In genomic region chr6:55230048-55230447, GRCm38 (mm10) we compare ENCODE assay signal across 23 mouse cellular contexts. TPM values are rescaled to one million over a fixed set of nuclear protein-coding genes. Genes with fewer than 3 reads are reported as not detected.
"Had no signal": no experiment of that assay in that cellular context is flagged by ENCODE, and none has a peak within 500 bp of the region (broad histone marks: within the 10 kb centered on the region; RNA-seq: fewer than 3 reads in every experiment).

No protein-coding gene starts in this region.

- H3K9me3 ChIP-seq: kidney, embryonic 15.5 days; liver, embryonic 12.5 days; lung, embryonic 15.5 days; midbrain, embryonic 12.5 days; midbrain, embryonic 15.5 days; neural tube, embryonic 12.5 days; neural tube, embryonic 15.5 days had no signal

- H3K27ac ChIP-seq: kidney, embryonic 15.5 days; left cerebral cortex, adult 2 months; liver, embryonic 12.5 days; lung, embryonic 15.5 days; macrophage; midbrain, embryonic 12.5 days; midbrain, embryonic 15.5 days; neural tube, embryonic 12.5 days; neural tube, embryonic 15.5 days; stomach, postnatal 0 days had no signal

- H3K27me3 ChIP-seq: kidney, embryonic 15.5 days; liver, embryonic 12.5 days; lung, embryonic 15.5 days; midbrain, embryonic 12.5 days; midbrain, embryonic 15.5 days; neural tube, embryonic 12.5 days; neural tube, embryonic 15.5 days had no signal

- H3K4me1 ChIP-seq: kidney, embryonic 15.5 days; midbrain, embryonic 12.5 days; midbrain, embryonic 15.5 days; neural tube, embryonic 12.5 days; neural tube, embryonic 15.5 days had no signal

- H3K9ac ChIP-seq: kidney, embryonic 15.5 days; liver, embryonic 12.5 days; lung, embryonic 15.5 days; midbrain, embryonic 12.5 days; midbrain, embryonic 15.5 days; neural tube, embryonic 12.5 days; neural tube, embryonic 15.5 days had no signal

- H3K4me3 ChIP-seq: kidney, embryonic 15.5 days; left cerebral cortex, adult 2 months; liver, embryonic 12.5 days; lung, embryonic 15.5 days; midbrain, embryonic 12.5 days; midbrain, embryonic 15.5 days; neural tube, embryonic 12.5 days; neural tube, embryonic 15.5 days had no signal

- ATAC-seq: liver, embryonic 12.5 days; midbrain, embryonic 15.5 days had no signal

- DNase-seq: kidney, adult 11 months; kidney, adult 8-10 months; kidney, postnatal 10 days; kidney, postnatal 36 days; layer of hippocampus, postnatal 36 days; right cerebral cortex, adult 18-20 months; right cerebral cortex, postnatal 14 days; right cerebral cortex, postnatal 4 days; thymus, adult 2 months; thymus, postnatal 14 days; thymus, postnatal 4 days had no signal

- H3K4me2 ChIP-seq: kidney, embryonic 15.5 days; liver, embryonic 12.5 days; lung, embryonic 15.5 days; midbrain, embryonic 12.5 days; midbrain, embryonic 15.5 days; neural tube, embryonic 12.5 days; neural tube, embryonic 15.5 days had no signal

- H3K36me3 ChIP-seq: liver, embryonic 12.5 days; lung, embryonic 15.5 days; midbrain, embryonic 15.5 days had no signal

RNA-seq across cellular contexts. Expression of gene Inmt, which starts 55.2 kb away (rescaled TPM):
- total RNA-seq: left cerebral cortex, postnatal 10 days; megakaryocyte, adult 5-6 weeks had no signal
- polyA plus RNA-seq: macrophage; midbrain, embryonic 12.5 days; midbrain, embryonic 15.5 days; neural tube, embryonic 12.5 days; neural tube, embryonic 15.5 days had no signal
